Mouse (Mus musculus) adrenal gland, adult 18-20 months (tissue): ENCODE results near the gene Arhgef16. TPM values are rescaled to one million over a fixed set of nuclear protein-coding genes. Genes with fewer than 3 reads are reported as not detected.

Source experiments
- DNase-seq, 2 experiments: peaks; one replicate each; pipeline ENCODE4 v3.0.0; 2021 to 2022; ENCODE audit warnings: low spot score in 2 of 2
- total RNA-seq, 2 experiments: library from RNA; stranded (reverse); gene quantifications; 1 replicate in 1 of 2; 2 replicates in 1 of 2; pipeline ENCODE4 v1.2.3; 2021

Gene Arhgef16
- total RNA-seq, 2 experiments from 2014 or later: 0.19 to 0.23 TPM

DNA sequence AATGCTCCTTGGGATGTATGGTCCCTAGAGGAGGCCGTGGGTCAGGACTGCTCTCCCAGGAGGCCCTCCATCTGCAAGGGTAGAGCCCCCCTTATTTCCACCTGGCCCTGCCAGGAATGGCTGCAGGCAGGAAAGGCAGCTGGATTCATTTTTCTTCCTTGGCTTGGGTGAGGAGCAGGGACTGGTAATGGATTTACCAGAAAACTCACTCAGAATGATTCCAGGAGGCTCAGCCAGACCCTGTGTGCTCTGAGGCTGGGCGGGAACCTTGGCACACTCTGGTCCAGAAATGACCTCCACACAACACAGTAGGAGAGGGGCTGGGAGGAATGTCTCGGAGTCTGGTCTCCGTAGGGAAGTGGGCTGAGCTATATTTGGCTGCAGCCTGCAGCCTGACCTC lies 69.2 kb downstream of the Arhgef16 start:
- no peak for DNase-seq

DNA sequence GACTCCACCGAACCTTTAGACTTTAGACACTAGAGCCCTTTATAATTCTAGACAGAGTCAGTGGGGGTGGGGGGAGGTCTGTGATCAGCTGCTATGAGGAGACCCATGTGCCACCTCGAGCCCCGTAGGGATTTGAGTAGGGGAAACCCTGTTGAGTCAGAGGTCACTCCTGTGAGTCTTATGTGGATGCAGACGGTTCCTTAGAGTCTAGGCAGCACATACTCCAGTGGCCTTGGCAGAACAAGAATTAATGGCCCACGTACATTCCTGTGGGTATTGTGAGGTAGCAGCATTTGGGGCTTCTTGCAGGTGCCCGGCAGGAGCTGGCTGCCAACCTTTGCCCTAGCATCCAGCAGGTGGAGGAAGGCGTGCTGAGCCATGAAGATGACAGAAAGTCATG lies 70.1 kb downstream of the Arhgef16 start:
- DNase-seq: no peak

DNA sequence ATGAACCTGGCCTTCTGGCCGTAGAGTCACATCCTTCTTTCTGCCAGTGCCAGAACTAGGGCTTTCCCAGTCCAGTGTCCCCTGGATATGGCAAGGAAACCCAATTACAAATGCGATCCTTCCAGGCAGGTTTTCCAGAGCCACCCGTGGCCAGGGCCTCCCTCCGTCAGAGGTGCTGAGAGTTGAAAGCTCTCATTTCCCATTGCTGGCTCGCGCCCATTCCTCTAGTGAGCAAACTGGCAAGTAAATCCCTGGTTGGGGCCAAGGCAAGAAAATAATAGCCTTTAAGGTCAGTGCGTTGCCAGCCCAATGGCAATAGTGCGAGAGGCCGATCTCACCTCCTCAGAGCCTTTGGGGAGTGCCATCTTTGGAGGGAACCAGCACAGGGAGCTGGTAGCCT lies 71.9 kb downstream of the Arhgef16 start:
- DNase-seq: no peak

Other genes starting within 250 kb of the Arhgef16 start
- gene Trp73, start 161.5 kb downstream of the Arhgef16 start, total RNA-seq: not detected
- 10 to 100 TPM; 14.2 to 21.1 TPM for gene Wrap73, start 159.3 kb downstream of the Arhgef16 start, total RNA-seq
- 100 to 1,000 TPM; 155 to 172 TPM for gene Tprgl, start 141.0 kb downstream of the Arhgef16 start, total RNA-seq
- gene Megf6, start 130.9 kb downstream of the Arhgef16 start, total RNA-seq: 1 to 10 TPM; 2.5 to 4.3 TPM
- gene B230104I21Rik, start 34.5 kb upstream of the Arhgef16 start, total RNA-seq: not detected